Mouse (Mus musculus): ENCODE results near the gene Cdh8.

Gene Cdh8

GRCm38 (mm10) chr8:99415966-99416781 is at the start of gene Cdh8:
Gene Cdh8, minus strand, starts transcription at chr8:99416471.
- no peak for DNase-seq (ENCODE audit: low spot score in 2 of 2)

- no peak for DNase-seq (ENCODE audit: low spot score in 2 of 2)
Measured at GRCm38 (mm10) chr8:99446506-99446905, 30.2 kb upstream of the Cdh8 start.

- no peak for DNase-seq (ENCODE audit: low spot score in 2 of 2)
Measured at GRCm38 (mm10) chr8:99425901-99426300, 9.6 kb upstream of the Cdh8 start.

GRCm38 (mm10) chr8:99421516-99421915 is 5.2 kb upstream of the Cdh8 start:
- no peak for DNase-seq (ENCODE audit: low spot score in 2 of 2)

- no peak for DNase-seq (ENCODE audit: low spot score in 2 of 2)
Measured at GRCm38 (mm10) chr8:99419726-99420125, 3.5 kb upstream of the Cdh8 start.

- no peak for DNase-seq (ENCODE audit: low spot score in 2 of 2)
Measured at GRCm38 (mm10) chr8:99417456-99417855, 1.2 kb upstream of the Cdh8 start.

GRCm38 (mm10) chr8:99415076-99415965 is 950 bp downstream of the Cdh8 start:
- DNase-seq (ENCODE audit: low spot score in 2 of 2): no peak

GRCm38 (mm10) chr8:99414483-99414921 is 1.8 kb downstream of the Cdh8 start:
- DNase-seq (ENCODE audit: low spot score in 2 of 2): no peak

- no peak for DNase-seq (ENCODE audit: low spot score in 2 of 2)
Measured at GRCm38 (mm10) chr8:99413877-99414482, 2.3 kb downstream of the Cdh8 start.

- no peak for DNase-seq (ENCODE audit: low spot score in 2 of 2)
Measured at GRCm38 (mm10) chr8:99393908-99394307, 22.4 kb downstream of the Cdh8 start.

- no peak for DNase-seq (ENCODE audit: low spot score in 2 of 2)
Measured at GRCm38 (mm10) chr8:99370104-99370503, 46.2 kb downstream of the Cdh8 start.

GRCm38 (mm10) chr8:99369166-99369565 is 47.1 kb downstream of the Cdh8 start:
- no peak for DNase-seq (ENCODE audit: low spot score in 2 of 2)

- no peak for DNase-seq (ENCODE audit: low spot score in 2 of 2)
Measured at GRCm38 (mm10) chr8:99368449-99368848, 47.8 kb downstream of the Cdh8 start.

- DNase-seq (ENCODE audit: low spot score in 2 of 2): no peak
Measured at GRCm38 (mm10) chr8:99353923-99354322, 62.3 kb downstream of the Cdh8 start.

- no peak for DNase-seq (ENCODE audit: low spot score in 2 of 2)
Measured at GRCm38 (mm10) chr8:99353221-99353620, 63.0 kb downstream of the Cdh8 start.

- no peak for DNase-seq (ENCODE audit: low spot score in 2 of 2)
Measured at GRCm38 (mm10) chr8:99349456-99349855, 66.8 kb downstream of the Cdh8 start.

GRCm38 (mm10) chr8:99348618-99349017 is 67.7 kb downstream of the Cdh8 start:
- no peak for DNase-seq (ENCODE audit: low spot score in 2 of 2)

- no peak for DNase-seq (ENCODE audit: low spot score in 2 of 2)
Measured at GRCm38 (mm10) chr8:99339310-99339709, 77.0 kb downstream of the Cdh8 start.

GRCm38 (mm10) chr8:99327559-99327958 is 88.7 kb downstream of the Cdh8 start:
- no peak for DNase-seq (ENCODE audit: low spot score in 2 of 2)

GRCm38 (mm10) chr8:99314561-99314960 is 101.7 kb downstream of the Cdh8 start:
- DNase-seq (ENCODE audit: low spot score in 2 of 2): no peak

- DNase-seq (ENCODE audit: low spot score in 2 of 2): no peak
Measured at GRCm38 (mm10) chr8:99304184-99304583, 112.1 kb downstream of the Cdh8 start.

GRCm38 (mm10) chr8:99290201-99290600 is 126.1 kb downstream of the Cdh8 start:
- DNase-seq (ENCODE audit: low spot score in 2 of 2): no peak

Measured in urinary bladder, postnatal 36 days (tissue).